Mouse (Mus musculus) megakaryocyte, embryonic 14.5 days (primary cell): ENCODE results near the gene Prune2.

ENCODE experiments used
- FLI1 ChIP-seq: IDR thresholded peaks from 2 replicates; pipeline ENCODE4 v1.6.1; 2012; ENCODE audit warnings: low read length, inconsistent platforms, mixed read lengths
- GATA1 ChIP-seq: IDR thresholded peaks from 3 replicates; pipeline ENCODE4 v1.6.1; 2012; ENCODE audit warnings: mixed read lengths, low read length, inconsistent platforms, borderline replicate concordance

GRCm38 (mm10) chr19:17252845-17253244 lies 296.9 kb downstream of the Prune2 start:
- no peak for TF ChIP-seq GATA1
- no peak for TF ChIP-seq FLI1
